Mouse (Mus musculus): ENCODE data around the gene 2010111I01Rik.

DNA sequence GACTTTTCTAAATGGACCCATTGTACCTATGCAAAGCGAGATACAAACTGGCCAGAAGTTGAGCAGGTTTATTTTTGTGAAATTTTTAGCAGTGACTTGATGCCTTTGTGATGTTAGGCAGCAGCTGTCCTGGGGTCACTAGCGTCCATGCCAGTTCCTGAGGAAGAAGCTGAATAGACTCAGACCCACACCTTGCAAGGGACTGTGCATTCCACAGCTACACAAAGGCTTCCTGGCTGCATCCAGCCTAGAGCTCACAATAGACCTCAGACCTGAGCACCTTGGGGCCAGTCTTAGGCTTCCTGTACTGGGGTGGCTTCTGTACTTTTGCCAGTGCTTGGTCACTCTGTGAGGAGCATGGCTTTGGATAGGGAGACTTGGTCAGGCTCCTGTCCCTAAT, 309.2 kb downstream of the 2010111I01Rik start:
- TF ChIP-seq CTCF (conservative IDR thresholded peaks at IDR 0.05 in 1 of 2, IDR thresholded peaks at IDR 0.05 in 1 of 2; ENCODE audit: low read depth in 2 of 2, low read length in 2 of 2) (no peak), HCFC1 (IDR thresholded peaks at IDR 0.05; ENCODE audit: low read depth, low read length) (no peak), MAFK (IDR thresholded peaks at IDR 0.05; ENCODE audit: insufficient replicate concordance, low read length) (no peak), EP300 (IDR thresholded peaks at IDR 0.05; ENCODE audit: low read length) (no peak), POLR2A (IDR thresholded peaks at IDR 0.05; ENCODE audit: low read depth, low read length) (no peak), MEF2A (IDR thresholded peaks at IDR 0.05; ENCODE audit: borderline replicate concordance, low read depth, low read length) (no peak), POLR2AphosphoS2 (IDR thresholded peaks at IDR 0.05; ENCODE audit: low read depth, low read length) (no peak)

Data from CH12.LX (cell line).